Mouse (Mus musculus): Measurements from ENCODE around the gene Olfr495.

The Olfr495 gene

DNA sequence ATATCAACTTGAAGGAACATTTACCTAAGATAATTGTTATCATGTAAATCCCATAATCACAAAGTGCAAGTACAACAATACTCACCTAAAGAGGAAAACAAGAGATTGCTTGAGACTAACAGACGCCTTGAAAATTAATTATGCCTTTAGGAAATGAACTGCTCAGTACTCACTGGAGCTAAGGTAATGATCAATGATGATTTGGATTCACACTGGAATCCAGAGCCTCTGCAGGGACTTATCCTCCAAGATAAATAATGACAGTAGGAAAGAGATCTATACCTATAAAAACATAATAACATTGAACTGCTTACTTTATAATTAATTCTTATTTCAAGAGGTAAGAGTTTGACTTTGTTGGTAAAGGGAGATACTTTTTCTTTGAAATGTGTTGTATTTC lies at the start of gene Olfr495:
Gene Olfr495, plus strand, starts transcription at position 301 of the 400 bp plus-strand sequence.
- DNase-seq (ENCODE audit: low spot score): no peak

DNA sequence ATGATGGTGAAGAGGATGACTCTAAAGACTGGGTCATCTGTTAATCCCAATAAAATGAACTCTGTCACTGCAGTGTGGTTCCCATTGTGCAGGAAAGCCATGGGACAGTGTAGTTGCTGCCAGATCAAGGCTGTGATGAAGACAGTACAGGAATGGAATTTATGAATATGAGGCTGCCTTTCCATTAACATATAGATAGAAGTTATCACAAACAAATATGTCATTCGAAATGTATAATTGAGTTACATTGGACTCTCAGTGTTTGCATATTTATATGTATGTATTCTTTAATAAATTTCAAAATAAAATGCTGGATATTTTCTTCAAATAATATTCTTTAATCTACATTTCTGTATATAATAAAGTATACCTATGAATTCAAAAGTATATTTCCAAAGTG lies 46.1 kb upstream of the Olfr495 start, which contains the start of gene Olfr493:
Gene Olfr493, minus strand, starts transcription at position 101 of the 400 bp plus-strand sequence.
- no peak for DNase-seq (ENCODE audit: low spot score)

DNA sequence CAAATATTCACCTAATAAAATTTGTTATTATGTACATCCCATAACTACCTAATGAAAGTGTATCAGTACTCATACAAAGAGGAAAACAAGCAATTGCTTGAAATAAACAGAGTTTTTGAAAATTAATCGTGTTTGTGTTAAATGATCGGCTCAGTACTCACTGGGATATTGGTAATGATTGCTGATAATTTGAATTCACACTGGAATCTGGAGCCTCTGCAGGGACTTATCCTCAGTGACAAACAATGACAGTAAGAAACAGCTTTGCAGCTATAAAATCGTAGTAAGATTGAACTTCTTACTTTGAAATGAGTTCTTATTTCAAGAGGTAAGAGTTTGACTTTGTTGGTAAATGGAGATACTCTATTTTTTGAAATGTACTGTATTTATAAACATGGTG lies 27.9 kb upstream of the Olfr495 start, which contains the start of gene Olfr494:
Gene Olfr494, plus strand, starts transcription at position 301 of the 400 bp plus-strand sequence.
- no peak for DNase-seq (ENCODE audit: low spot score)

DNA sequence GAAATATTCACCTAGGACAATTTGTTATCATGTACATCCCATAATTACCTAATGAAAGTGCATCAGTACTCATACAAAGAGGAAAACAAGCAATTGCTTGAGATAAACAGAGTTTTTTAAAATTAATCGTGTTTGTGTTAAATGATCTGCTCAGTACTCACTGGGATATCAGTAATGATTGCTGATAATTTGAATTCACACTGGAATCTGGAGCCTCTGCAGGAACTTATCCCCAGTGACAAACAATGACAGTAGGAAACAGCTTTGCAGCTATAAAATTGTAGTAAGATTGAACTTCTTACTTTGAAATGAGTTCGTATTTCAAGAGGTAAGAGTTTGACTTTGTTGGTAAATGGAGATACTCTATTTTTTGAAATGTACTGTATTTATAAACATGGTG lies 27.2 kb downstream of the Olfr495 start, which contains the start of gene Olfr497:
Gene Olfr497, plus strand, starts transcription at position 301 of the 400 bp plus-strand sequence.
- no peak for DNase-seq (ENCODE audit: low spot score)
